Mouse (Mus musculus): ENCODE measurements around the gene Pdk2. TPM values are rescaled to one million over a fixed set of nuclear protein-coding genes. Genes with fewer than 3 reads are reported as not detected.
A peak's percentile ranks its signal among the peaks of the same experiment; 100 is the strongest.

Gene Pdk2
- total RNA-seq (2015; ENCODE audit: low replicate concordance) (1.3 and 7.9 TPM in 2 replicates), total RNA-seq (2017; ENCODE audit: low replicate concordance) (0.60 and 5.6 TPM in 2 replicates)

DNA sequence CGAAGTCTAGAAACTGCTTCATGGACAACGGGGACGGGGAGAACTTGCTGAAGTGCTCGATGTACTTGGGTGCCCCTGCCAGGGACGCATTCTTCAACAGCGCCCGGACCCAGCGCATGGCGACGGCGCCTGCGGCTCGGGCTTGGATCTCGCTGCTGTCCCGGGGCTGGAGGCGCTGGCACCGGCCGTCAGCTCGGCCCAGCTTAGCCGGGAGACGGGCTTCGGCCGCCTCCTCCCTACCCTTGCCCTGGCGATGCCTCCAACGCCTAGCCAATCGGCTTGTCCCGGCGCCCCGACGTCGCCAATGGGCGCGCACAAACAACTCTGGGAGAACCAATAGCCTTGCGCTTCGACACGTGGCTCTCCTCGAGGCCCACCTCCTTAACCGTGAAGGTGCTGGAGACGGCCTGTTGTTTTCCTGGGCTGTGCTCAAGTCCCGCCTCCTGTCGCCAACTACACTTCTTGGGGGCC is at the start of gene Pdk2:
TSS of gene Pdk2 (minus strand) at position 216 of the 471 bp plus-strand sequence.
- ATAC-seq (replicated peaks; ENCODE audit: low FRiP score, poor library complexity, severe bottlenecking): peak; percentile 92

DNA sequence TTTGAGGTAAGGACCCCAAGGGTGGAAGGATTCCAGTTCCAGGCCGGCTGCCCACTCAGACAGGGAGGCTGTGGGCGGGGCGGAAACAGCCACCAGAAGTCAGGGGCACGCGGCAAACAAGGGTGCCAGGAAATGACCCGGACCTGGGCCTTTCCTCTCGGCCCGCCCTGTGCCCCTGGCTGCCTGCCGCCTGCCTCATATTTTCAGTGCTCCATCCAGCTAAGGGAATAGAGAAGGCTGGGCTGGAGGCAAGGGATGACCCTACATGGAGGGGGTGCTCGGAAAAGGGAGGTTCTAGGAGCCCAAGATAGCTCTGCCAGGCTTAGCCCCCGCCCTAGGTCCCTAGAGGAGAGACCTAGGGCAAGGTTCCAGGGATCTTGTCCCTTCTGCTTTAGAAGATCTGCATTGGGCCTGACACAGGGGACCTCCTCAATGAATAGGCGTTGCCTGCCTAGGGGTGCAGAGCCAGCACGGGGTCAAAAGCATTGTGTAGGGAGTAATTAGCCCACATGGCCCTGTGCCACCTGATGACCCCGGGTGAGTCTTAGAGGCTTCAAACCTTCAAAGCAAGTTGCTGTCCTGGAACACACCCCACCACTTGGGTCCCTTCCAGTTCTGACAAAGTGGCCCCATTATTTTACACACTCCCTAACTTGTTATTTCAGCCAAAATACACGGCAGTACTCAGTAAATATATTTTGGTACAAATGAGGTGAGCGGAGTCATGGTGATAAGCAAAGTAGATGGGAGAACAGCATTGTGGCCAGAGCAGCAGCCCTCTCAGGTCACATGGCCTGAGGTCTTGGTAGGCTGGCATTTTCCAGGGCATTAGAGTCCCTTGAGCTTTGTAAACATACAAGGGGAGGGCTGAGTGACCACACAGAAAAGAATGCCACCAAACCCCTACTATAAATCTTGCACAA is 48.0 kb upstream of the Pdk2 start:
- no peak for ATAC-seq (replicated peaks; ENCODE audit: low FRiP score, poor library complexity, severe bottlenecking)

DNA sequence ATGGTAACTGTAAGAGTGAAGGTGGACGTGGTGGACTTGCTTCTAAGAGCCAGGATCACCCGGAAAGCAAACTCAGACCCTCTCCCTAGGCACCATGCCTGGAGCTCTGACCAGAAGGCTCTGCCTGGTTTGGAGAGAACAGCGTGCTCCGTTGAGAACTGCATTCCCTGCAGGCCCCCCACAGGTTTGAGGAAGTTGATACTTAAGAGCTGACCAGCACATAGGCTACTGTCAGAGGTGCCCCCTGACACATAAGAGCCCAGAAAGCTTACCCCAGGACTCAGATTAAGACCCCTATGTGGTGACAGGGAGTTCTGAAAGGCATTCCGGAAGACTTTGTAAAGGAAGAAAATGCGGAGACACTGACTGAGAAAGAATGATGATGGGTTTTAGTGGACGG is 47.1 kb upstream of the Pdk2 start:
- ATAC-seq (replicated peaks; ENCODE audit: low FRiP score, poor library complexity, severe bottlenecking): no peak

DNA sequence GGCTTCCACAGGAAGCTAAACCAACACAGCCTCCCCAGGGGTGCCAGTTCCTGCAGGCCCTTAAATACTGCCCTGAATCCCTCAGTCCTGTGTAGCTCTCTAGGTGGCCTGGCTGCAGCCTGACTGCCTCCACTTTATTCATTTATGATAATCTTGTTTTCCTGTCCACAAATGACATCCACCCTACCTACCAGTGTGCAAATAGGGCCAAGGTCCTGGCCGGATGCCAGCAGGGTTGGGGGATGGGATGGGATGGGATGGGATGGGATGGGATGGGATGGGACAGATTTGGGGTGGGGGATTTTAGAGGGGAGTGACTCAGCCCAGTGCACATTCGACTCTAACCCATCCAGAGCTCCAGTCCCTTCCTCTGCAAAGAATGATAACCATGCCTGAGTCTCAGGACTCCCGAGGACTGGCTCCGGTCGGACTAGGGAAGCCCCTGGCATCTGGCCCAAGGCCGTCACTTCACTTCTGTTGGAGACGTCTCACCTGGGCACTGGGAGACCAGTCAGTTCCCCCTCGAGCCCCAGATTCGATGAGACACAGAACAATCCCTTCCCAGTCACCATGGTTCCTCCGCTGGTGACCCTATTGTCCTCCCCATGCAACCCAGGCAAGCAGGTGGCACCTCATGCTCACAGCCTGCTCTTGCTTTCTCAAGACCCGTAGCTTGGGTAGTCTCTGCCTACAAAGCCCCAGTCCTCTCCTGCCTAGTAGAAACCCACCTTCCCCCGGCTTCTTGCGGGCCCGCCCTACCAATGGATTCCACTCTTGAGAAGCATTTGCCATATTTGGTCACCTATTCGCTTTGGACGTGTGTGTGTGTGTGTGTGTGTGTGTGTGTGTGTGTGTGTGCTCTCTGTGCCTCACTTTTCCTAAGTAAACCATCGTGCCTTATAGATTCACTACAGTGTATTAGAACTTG is 46.4 kb upstream of the Pdk2 start:
- no peak for ATAC-seq (replicated peaks; ENCODE audit: low FRiP score, poor library complexity, severe bottlenecking)

DNA sequence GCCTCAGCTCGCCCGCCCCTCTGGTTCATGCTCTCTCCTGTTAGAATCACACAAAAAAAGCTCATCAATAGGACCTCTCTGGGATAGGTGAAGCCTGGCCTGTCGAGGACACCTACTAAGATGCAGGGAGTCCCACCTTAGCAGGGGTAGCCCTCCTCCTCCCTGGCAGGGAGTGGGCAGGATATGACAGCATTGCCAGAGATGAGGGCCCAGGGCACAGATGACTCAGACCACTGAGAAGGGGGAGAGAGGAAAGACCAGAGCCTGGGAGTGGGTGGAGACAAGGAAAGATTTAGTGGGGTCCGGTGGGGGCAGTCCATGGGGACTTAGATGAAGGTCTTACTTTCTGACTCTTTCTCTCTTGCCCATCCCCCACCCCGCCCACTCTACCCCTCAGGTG is 45.1 kb upstream of the Pdk2 start:
- no peak for ATAC-seq (replicated peaks; ENCODE audit: low FRiP score, poor library complexity, severe bottlenecking)

DNA sequence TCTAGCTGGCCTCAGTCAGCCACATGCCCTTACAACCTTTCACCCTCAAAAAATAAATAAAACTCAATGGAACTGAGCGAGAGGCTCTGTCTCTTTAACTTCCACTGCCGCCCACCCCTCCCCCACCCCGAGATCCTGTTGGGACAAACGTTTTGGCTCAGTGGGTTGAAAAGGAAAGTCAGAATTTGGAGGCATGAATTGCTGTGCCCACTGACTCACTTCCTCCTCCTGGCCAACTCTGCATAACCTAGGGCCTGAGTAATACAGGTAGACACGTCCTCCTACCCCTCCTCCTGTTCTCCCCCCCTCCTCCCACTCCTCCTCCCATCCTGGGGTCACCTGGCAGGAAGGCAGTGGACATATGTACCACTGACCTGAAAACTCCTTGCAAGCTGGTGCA is 44.6 kb upstream of the Pdk2 start:
- ATAC-seq (replicated peaks; ENCODE audit: low FRiP score, poor library complexity, severe bottlenecking): no peak

DNA sequence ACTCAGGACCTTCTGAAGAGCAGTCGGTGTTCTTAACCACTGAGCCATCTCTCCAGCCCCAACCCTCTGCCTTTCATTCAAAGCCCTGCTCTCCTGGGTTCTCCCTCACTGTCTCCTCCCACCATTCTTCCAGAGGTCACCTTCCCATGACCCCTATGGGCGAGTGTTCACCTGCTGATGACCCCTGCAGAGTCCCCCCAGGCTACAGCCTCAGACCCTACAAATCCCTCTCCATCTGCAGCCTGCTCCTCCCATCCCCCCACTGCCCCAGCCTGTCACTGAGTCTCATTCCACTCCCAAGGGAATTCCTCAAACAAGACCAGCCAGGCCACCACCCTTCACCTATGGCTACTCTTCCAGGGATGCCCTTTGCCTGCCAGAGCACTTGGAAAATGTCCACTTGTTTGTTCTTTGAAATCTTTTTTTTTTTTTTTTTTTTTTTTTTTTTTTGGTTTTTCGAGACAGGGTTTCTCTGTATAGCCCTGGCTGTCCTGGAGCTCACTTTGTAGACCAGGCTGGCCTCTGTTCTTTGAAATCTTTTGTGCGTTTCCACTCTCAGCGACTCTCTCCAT is 43.7 kb upstream of the Pdk2 start:
- ATAC-seq (replicated peaks; ENCODE audit: low FRiP score, poor library complexity, severe bottlenecking): no peak

DNA sequence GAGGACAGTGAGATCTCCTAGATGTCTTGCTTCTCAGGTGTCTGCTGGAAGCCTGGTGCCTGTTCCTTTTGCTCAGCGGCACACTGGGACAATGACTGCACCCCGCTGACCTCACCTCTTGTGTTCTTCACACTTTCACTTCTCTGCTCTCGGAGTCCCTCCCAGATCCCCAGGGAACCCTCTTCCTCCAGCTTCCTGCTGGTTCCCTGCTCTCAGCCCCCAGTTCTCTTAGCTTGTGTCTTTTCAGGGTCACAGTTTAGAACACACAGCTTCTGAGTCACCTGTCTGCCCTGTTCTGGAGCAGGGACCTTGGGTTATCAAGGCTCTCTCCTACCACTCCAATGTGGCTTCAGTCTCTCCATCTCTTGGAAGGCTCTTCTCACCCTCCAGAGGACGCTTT is 43.0 kb upstream of the Pdk2 start:
- no peak for ATAC-seq (replicated peaks; ENCODE audit: low FRiP score, poor library complexity, severe bottlenecking)

DNA sequence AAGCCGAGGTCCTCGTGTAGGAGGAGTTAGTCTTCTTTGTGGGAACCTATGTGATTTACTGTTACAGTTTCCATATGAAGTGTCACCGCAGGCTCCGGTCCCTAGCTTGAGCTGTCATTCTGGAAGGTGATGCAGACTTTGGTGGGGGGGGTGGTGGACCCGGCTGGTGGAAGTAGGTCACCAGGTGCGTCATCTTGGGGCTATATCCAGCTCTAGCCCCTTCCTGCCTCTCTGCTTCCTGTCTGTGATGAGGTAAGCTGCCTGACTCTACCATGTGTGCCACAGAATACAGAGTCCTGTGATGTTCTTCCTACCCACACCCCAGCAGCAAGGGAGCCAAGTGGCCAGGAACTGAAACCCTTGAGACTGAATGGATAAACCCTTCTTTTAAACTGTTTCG is 41.7 kb upstream of the Pdk2 start:
- ATAC-seq (replicated peaks; ENCODE audit: low FRiP score, poor library complexity, severe bottlenecking): no peak

DNA sequence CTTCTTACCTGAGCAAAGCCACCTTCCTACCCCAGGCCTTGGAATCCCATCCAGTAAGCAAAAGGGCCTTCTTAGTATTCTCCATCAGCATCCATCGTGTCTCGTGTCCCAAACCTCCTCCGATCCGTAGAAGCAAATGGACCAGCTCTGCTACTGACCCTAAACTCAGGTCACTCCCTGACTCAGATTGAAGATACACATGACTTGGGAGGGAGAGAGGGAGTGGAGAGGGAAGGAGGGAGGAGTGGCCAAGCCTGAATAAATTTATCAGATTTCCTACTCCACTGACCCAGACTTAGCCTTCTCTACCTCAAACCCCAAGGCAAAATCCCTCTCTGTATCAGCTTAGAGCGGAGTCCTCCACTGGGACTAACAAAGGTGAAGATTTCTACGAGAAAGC is 39.6 kb upstream of the Pdk2 start:
- no peak for ATAC-seq (replicated peaks; ENCODE audit: low FRiP score, poor library complexity, severe bottlenecking)

DNA sequence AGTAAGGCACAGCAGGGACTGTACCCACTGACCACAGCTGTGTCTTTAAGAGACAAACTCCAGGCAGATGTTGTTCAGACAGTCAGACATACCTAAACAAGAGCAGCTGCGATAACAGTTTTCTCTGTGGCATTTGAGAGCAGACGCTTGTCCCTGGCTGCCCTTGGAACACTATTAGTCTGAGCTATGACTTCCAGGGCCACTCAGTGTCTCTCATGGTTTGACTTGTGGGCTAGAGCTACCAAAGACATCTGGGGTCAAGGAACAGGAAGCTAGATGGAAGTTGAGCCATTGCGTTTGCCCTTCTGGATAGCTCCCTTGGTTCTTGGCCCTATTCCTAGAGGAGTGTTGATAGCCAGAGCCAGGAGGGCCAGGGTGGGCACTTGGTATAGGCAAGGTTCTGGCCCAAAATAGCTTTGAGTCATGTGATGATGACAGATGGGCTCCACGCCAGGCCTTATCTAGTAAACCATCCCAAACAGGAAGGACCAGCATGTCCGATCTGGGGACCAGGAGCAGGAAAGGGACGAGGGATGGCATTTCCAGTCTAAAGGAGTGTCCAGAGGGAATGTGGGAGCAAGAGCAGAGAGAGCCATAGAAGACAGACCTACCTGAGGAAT is 38.2 kb upstream of the Pdk2 start:
- no peak for ATAC-seq (replicated peaks; ENCODE audit: low FRiP score, poor library complexity, severe bottlenecking)

DNA sequence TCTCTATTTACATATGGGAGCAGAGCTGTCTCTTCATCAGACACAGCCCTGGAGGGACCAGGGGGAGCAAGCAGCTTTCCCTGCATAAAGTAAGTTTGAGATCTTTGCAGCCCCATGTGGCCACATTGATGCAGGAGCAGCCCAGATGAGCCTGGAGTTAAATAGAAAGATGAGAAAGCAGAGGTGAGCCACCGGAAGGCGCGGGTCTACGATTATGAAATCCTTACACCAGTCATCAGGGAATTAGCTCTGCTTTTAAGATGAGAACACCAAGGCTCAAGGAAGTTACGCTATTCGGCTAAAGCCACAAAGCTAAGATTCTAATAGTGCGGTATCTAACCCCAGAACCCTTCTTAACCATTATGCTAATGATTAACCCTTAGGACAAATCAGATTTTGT is 36.8 kb upstream of the Pdk2 start:
- no peak for ATAC-seq (replicated peaks; ENCODE audit: low FRiP score, poor library complexity, severe bottlenecking)

DNA sequence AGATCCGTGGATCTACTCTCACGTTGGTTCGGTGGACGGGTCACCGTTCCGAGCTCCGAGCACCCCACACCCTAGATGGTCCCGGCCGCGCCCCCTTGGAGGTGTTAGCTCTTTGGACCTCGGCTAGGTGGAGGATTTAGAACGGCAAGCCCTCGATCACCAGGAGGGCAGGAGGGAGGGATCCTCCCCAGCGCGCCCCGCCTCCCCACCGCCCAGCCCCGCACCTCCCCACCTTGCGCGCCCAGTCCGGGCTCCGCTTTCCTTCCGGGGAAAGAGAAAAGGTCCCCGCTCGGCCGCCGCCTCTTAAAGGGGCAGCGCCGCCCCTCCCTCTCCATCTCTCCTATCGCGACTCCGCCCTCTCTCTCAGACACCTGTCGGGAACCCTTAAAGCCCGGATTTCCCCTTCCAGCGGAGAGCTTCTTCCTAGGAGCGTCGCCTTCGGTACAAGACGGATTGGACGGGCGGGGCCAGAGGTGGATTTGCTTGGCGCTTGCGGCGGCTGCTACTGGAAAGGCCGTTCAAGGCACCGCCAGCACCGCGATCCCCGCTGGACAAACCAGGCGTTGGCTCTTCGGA is 35.5 kb upstream of the Pdk2 start, which contains the start of gene Itga3:
TSS of gene Itga3 (minus strand) at position 266 of the 576 bp plus-strand sequence.
- ATAC-seq (replicated peaks; ENCODE audit: low FRiP score, poor library complexity, severe bottlenecking): no peak

DNA sequence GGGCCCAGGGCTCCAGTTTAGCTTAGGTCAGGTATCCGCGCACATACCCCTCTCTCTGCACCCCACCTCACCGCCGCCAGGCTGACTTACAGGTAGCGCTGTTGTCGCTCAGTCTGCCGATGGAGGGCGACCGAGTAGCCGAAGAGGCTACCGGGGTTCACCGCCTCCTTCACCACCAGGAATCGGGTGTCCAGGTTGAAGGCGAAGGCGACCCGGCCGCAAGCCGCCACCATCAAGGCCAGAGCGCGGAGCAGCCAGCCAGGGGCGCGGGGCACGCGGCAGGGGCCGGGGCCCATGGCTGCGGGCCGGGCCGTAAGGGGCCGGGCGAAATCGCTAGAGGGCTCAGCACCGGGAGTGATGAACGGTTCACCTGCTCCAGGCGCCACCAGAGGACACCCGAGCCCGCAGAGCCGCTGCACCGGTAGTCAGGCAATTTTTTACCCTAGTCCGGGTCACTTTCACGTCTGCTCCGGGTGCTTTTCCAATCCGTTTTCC is 34.9 kb upstream of the Pdk2 start:
- no peak for ATAC-seq (replicated peaks; ENCODE audit: low FRiP score, poor library complexity, severe bottlenecking)

DNA sequence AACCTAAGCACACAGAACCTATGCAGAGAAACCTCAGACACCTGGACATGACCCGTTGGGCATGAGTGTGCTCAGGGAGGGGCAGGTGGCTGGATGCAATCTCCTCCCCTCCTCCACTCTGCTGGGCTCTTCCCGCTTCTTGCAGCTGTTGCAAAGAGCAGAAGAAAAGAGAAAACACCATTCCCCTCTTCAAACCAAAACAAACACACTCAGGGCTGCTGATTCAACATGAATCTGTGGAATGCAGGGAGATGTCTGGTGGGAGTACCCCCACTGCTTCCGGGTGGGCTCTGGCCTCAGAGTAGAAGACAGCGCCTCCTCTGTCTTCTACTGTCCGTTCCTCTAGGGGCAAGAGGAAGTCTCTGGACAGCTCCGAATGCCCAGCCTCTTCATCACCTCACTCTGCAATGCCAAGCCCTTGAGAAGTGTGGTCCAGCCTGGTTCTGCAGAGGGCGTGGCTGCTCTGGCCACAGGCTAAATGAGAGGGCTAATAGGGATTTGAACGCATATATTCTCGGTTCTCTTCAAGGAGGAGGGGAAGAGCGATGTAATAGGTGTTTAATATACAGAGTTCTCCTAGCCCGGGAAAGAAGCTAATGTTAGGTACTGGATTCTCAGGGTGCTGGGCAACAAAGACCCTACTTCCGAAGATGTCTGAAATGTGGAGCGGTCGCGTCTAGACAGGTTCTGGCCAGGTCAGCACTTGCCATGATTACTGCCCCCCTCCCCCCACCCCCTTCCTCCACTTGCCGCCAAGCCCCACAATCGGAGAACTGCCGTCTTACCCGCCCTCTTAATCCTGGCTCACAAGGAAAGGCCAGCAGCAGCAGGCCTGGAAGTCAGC is 34.3 kb upstream of the Pdk2 start:
- no peak for ATAC-seq (replicated peaks; ENCODE audit: low FRiP score, poor library complexity, severe bottlenecking)

DNA sequence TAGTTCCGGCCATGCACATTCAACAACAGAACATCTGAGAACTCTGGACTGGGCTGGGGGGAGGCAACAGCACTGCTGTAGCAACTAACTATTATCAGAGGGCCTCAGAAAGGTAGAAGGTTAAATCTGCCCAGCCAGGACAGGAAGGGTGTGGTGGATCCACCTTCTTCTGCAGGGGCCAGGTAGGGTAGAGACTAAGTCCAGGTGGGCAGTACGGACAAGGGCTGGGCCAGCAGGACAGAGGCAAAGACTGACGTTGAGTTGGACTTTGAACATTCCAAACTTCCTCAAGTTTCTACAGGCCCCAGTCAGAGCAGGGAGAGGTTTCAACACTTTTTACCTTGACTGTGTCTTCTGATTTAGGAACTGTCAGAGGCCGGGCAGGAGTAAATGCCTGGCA is 33.5 kb upstream of the Pdk2 start:
- ATAC-seq (replicated peaks; ENCODE audit: low FRiP score, poor library complexity, severe bottlenecking): no peak

DNA sequence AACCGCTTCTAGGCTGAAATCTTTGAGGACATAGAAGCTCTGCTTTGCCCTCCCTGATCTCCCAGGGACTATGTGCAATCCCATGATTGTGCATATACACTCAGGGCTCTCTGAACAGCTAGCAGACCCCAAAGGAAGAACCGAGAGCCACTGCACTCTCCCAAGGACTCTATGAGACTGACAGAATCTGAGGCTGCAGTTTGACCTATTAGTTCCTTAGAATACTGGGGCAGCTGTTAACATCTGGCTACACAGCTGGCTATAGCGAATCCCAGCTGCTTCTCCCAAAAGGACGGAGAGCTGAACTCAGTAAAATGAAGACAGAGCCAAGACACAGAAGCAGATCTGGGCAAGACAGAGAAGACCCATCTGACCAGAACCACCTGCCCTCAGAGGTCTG is 32.7 kb upstream of the Pdk2 start:
- ATAC-seq (replicated peaks; ENCODE audit: low FRiP score, poor library complexity, severe bottlenecking): no peak

DNA sequence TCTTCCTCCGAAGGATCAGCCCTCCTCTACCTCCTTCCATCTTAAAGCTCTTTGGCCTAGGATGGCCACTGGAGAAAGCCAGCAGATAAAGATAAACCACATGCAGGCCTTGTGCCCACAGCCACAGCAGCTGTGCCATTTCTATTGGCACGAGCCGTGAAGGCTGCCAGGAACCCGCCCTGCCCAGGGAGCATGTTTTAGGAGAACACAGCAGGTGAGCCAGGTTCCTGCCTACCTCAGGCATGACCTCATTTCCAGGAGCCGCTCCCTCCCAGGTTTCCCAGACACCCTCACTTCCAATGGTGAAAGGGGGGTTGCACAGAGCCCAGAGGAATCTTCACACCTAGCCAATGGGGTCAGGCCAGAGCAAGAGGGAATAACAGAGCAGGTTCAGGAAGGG is 31.6 kb upstream of the Pdk2 start:
- no peak for ATAC-seq (replicated peaks; ENCODE audit: low FRiP score, poor library complexity, severe bottlenecking)
